Mouse (Mus musculus) embryonic facial prominence, embryonic 11.5 days (tissue): Measurements from ENCODE around the gene Picalm. TPM values are rescaled to one million over a fixed set of nuclear protein-coding genes. Genes with fewer than 3 reads are reported as not detected.

ENCODE experiments used
- ATAC-seq: fragments of 200-750 bp; cut with Nextera tagmentation; replicated peaks from 2 replicates; pipeline ENCODE4 v1.8.0; 2017; ENCODE audit warnings: low read depth; ENCODE audit not compliant: insufficient number of reproducible peaks, low FRiP score, low TSS enrichment
- DNase-seq: peaks from one replicate; pipeline ENCODE4 v3.0.0-alpha.2; 2015; ENCODE audit warnings: low spot score
- H3K27ac ChIP-seq: fragments of 300-500 bp; sonication (generic); replicated peaks from 2 replicates; pipeline ENCODE4 v1.5.1; 2014; ENCODE audit warnings: mild to moderate bottlenecking, low read depth, low read length, control low read depth
- H3K27me3 ChIP-seq: fragments of 300-500 bp; sonication (generic); 2 replicates; pipeline ENCODE4 v1.6.1; 2014; ENCODE audit warnings: mild to moderate bottlenecking, low read length, moderate library complexity, mixed read lengths; ENCODE audit not compliant: control insufficient read depth, insufficient read depth
- H3K36me3 ChIP-seq: fragments of 300-500 bp; sonication (generic); replicated peaks from 2 replicates; pipeline ENCODE4 v1.6.1; 2014; ENCODE audit warnings: low read depth, mild to moderate bottlenecking, low read length, moderate library complexity, mixed read lengths; ENCODE audit not compliant: control insufficient read depth, insufficient read depth
- H3K4me1 ChIP-seq: fragments of 300-500 bp; sonication (generic); 2 replicates; pipeline ENCODE4 v1.6.1; 2014; ENCODE audit warnings: low read length, mixed read lengths; ENCODE audit not compliant: control insufficient read depth, insufficient read depth
- H3K4me2 ChIP-seq: fragments of 300-500 bp; sonication (generic); 2 replicates; pipeline ENCODE4 v1.6.1; 2014; ENCODE audit warnings: low read depth, mild to moderate bottlenecking, control low read depth, low read length, moderate library complexity
- H3K4me3 ChIP-seq: fragments of 300-500 bp; sonication (generic); 2 replicates; pipeline ENCODE4 v1.5.1; 2014; ENCODE audit warnings: low read depth, low read length, control low read depth
- H3K9ac ChIP-seq: fragments of 300-500 bp; sonication (generic); replicated peaks from 2 replicates; pipeline ENCODE4 v1.6.1; 2014; ENCODE audit warnings: mild to moderate bottlenecking, control low read depth, low read length
- H3K9me3 ChIP-seq: fragments of 300-500 bp; sonication (generic); replicated peaks from 2 replicates; pipeline ENCODE4 v1.6.1; 2016; ENCODE audit warnings: mild to moderate bottlenecking, low read length, inconsistent platforms, mixed read lengths; ENCODE audit not compliant: control insufficient read depth
- WGBS: fragments of 180-500 bp; shearing (Covaris S2); extraction: QIAGEN DNeasy Blood & Tissue Kit; methylation state at CpG from one replicate; pipeline ENCODE4 v1.1.7; 2014; 5-methylcytosine and 5-hydroxymethylcytosine counted together
- polyA plus RNA-seq: library from polyadenylated mRNA; unstranded; fragments of >200 nt; fragmentation: Nextera tagmentation; extraction: Ambion mirVana; gene quantifications from 2 replicates; pipeline ENCODE4 v1.2.1, GENCODE M21; 2014

The Picalm gene
- polyA plus RNA-seq, 1 experiment from 2014 or later = 32.1 TPM

DNA sequence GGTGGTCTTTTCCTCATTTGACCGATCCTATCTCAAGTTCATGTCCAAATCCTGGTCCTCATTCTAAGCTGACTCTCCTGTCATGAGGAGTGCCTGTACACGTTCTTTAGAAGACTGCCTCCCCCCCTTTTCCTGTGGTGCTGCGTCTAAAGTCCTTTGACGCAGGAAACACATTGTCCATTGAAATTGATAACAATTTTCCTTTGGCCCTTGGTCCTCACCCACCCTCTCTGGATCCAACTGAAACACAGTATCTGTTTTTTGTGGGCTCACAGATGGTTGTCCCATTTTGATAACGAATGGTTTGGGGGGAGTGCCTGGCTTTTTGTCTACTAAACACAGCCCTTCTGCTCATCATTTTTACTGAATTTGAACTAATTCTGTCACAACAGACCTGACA lies 113.6 kb downstream of the Picalm start:
- DNase-seq (no peak), ATAC-seq (no peak)
- 81% methylated on average over 5 of the region's 5 CpGs for WGBS
- no peaks in the 10 kb centered on the region for H3K9me3 ChIP-seq
- H3K27me3 ChIP-seq = no peaks in the 10 kb centered on the region
- no peaks in the 10 kb centered on the region for H3K36me3 ChIP-seq
- H3K4me2 ChIP-seq = no peak overlapping the region
- no peaks in the 10 kb centered on the region for H3K4me1 ChIP-seq
- H3K9ac ChIP-seq = no peak overlapping the region
- H3K27ac ChIP-seq = no peak overlapping the region
- no peak overlapping the region for H3K4me3 ChIP-seq

DNA sequence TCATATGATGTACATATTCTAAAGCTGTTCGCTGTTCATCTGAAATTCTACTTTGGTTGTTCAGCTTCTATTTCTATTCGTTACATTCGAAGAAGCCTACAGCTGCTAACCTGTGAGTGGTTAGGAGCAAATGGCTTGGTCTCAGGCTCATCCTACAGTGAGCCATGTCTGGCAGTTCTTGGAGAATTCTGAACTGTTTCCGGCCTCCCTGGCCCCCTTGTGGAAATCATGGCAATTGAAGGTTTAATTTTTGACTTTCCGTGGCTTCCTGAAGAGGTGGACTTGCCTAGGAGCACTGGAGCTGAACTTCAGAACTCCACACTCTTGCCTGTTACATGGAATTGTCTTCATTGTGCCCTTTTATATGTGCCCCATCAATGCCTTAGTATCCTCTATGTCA lies 122.9 kb downstream of the Picalm start:
- H3K4me1 ChIP-seq = no peaks in the 10 kb centered on the region

DNA sequence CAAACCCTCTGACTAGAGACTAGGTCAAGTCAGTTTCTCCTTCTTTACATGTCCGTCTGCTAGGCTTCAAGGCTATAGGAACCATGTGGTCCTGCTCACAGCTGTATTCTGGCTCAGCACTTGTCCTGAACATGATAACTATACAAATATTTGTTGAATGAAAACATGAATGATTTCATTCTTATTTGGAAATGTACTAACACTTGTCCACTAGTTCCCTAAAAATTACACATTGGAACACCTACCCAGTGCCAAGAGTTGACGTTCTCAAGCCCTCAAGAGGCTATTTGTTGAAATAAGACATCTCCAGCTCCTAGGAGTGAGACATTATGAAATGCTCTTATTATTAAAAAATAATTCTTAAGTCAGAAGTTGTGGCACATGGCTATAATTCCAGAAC lies 128.7 kb downstream of the Picalm start:
- no peak overlapping the region for H3K4me3 ChIP-seq
- 89% methylated on average over 2 of the region's 2 CpGs for WGBS
- ATAC-seq = no peak

More for the DNA sequence above, 122.9 kb downstream of the Picalm start:
- no peak overlapping the region for H3K4me2 ChIP-seq
- H3K27me3 ChIP-seq = no peaks in the 10 kb centered on the region
- H3K4me3 ChIP-seq = no peak overlapping the region
- H3K36me3 ChIP-seq = no peaks in the 10 kb centered on the region
- no peaks in the 10 kb centered on the region for H3K9me3 ChIP-seq
- no peak overlapping the region for H3K9ac ChIP-seq
- no peak for DNase-seq
- H3K27ac ChIP-seq = no peak overlapping the region
- no peak for ATAC-seq
- WGBS = 72% methylated on average over 5 of the region's 5 CpGs

DNA sequence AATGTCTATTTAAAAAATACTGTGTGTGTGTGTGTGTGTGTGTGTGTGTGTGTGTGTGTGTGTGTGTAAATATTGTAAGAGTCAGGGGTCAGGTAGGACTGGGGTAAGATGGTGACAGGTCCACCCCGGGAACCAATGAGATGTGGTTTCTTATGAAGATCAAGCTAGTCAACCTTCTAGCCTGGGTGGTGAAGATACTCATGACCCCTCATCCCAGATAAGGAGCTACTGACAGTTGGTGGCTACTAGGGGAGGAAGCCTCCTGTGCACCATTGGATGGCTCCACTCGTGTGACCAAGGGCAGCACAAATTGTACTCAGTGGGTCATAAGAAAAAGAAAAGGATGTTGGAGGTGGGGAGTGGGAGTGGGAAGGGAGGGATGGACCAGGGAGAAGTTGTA lies 129.9 kb downstream of the Picalm start:
- ATAC-seq (no peak), DNase-seq (no peak)
- H3K4me3 ChIP-seq = no peak overlapping the region
- H3K27ac ChIP-seq = no peak overlapping the region
- H3K9me3 ChIP-seq = no peaks in the 10 kb centered on the region
- H3K9ac ChIP-seq = no peak overlapping the region
- no peaks in the 10 kb centered on the region for H3K4me1 ChIP-seq
- no peaks in the 10 kb centered on the region for H3K36me3 ChIP-seq
- no peaks in the 10 kb centered on the region for H3K27me3 ChIP-seq
- no peak overlapping the region for H3K4me2 ChIP-seq
- 84% methylated on average over 2 of the region's 2 CpGs for WGBS

More for the DNA sequence above, 128.7 kb downstream of the Picalm start:
- no peaks in the 10 kb centered on the region for H3K27me3 ChIP-seq
- no peaks in the 10 kb centered on the region for H3K9me3 ChIP-seq
- H3K4me2 ChIP-seq = no peak overlapping the region
- DNase-seq = no peak
- H3K36me3 ChIP-seq = no peaks in the 10 kb centered on the region
- no peaks in the 10 kb centered on the region for H3K4me1 ChIP-seq
- H3K9ac ChIP-seq = no peak overlapping the region
- no peak overlapping the region for H3K27ac ChIP-seq

DNA sequence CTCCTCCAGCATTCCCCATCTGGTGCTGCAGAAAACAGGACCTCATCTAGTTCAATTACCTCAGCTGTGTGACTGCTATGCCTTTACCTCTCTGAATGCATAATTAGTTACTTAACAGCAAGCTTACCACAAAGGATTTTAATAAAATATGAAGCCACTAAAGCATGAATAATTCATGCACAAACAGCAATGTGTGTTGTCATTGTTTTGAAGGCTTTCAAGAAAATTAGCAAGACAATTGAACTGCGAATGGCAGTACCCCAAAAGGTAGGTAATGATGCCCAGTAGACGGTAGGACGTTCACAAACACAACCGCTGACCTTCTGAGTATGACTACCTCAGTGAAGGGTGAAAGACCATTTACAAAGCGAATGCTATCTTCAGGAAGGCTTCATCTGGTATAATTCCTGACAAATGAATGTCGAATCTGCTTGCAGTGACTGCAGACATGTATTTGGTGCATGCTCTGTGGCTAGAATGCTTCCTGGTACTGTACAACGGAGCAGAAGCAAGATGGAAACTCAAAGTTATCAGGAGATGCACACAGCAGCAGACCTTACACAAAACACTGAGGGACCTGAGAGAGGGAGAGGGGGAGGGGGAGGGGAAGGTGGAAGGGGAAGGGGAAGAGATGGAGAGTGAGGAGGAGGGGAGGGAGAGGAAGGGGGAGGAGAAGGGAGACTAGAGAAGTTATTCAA lies 132.0 kb downstream of the Picalm start:
- Histone ChIP-seq H3K27ac (no peak overlapping the region), H3K36me3 (no peaks in the 10 kb centered on the region), H3K4me2 (no peak overlapping the region), H3K4me1 (no peaks in the 10 kb centered on the region), H3K4me3 (no peak overlapping the region), H3K27me3 (no peaks in the 10 kb centered on the region), H3K9ac (no peak overlapping the region), H3K9me3 (no peaks in the 10 kb centered on the region)
- DNase-seq = no peak
- no peak for ATAC-seq
- 37% methylated on average over 7 of the region's 7 CpGs for WGBS

Other genes with a start within 250 kb of the Picalm start
- gene Ccdc81, start 226.6 kb upstream of the Picalm start, polyA plus RNA-seq = 0.46 and 0.55 TPM in 2 replicates
- 166 and 184 TPM in 2 replicates for gene Hikeshi, start 189.0 kb upstream of the Picalm start, polyA plus RNA-seq
- gene Eed, start 149.2 kb upstream of the Picalm start, polyA plus RNA-seq = 93.2 and 100 TPM in 2 replicates
- not detected in 2 replicates for gene Ccdc83, start 135.6 kb downstream of the Picalm start, polyA plus RNA-seq
- gene Sytl2, start 172.0 kb downstream of the Picalm start, polyA plus RNA-seq = 4.8 and 5.2 TPM in 2 replicates